Mouse (Mus musculus) myocyte (in vitro differentiated cells): ENCODE measurements around the gene Cdk18. TPM values are rescaled to one million over a fixed set of nuclear protein-coding genes. Genes with fewer than 3 reads are reported as not detected.

Source experiments
- H3K27me3 ChIP-seq: one replicate; pipeline ENCODE4 v1.6.1; 2011; ENCODE audit not compliant: control insufficient read depth, insufficient read depth, insufficient read length
- H3K36me3 ChIP-seq: one replicate; pipeline ENCODE4 v1.6.1; 2011; ENCODE audit not compliant: control insufficient read depth, insufficient read depth
- H3K4me2 ChIP-seq: one replicate; pipeline ENCODE4 v1.6.1; 2011; ENCODE audit warnings: low read depth, control low read depth
- H3K4me3 ChIP-seq: one replicate; pipeline ENCODE4 v1.5.1; 2011; ENCODE audit warnings: mild to moderate bottlenecking, control low read depth, moderate library complexity
- H3K79me2 ChIP-seq: one replicate; pipeline ENCODE4 v1.6.1; 2011; ENCODE audit not compliant: control insufficient read depth, insufficient read depth
- H3ac ChIP-seq: one replicate; pipeline ENCODE4 v1.6.1; 2011; ENCODE audit not compliant: control insufficient read depth, insufficient read length
- CEBPB ChIP-seq: IDR thresholded peaks from 2 replicates; pipeline ENCODE4 v1.6.1; 2011; ENCODE audit warnings: mild to moderate bottlenecking, moderate library complexity; ENCODE audit not compliant: poor library complexity, insufficient read depth, severe bottlenecking
- E2F4 ChIP-seq: IDR thresholded peaks from one replicate; pipeline ENCODE4 v1.6.1; 2011; ENCODE audit warnings: mild to moderate bottlenecking, control low read depth, moderate library complexity; ENCODE audit not compliant: insufficient read depth
- MAX ChIP-seq: IDR thresholded peaks from one replicate; pipeline ENCODE4 v1.6.1; 2011; ENCODE audit warnings: low read depth, mild to moderate bottlenecking, control low read depth
- MYOD1 ChIP-seq, 3 experiments: IDR thresholded peaks; one replicate each; pipeline ENCODE4 v1.6.1; 2011; ENCODE audit warnings: control low read depth in 2 of 3, low read depth in 2 of 3, mild to moderate bottlenecking in 2 of 3, moderate library complexity in 1 of 3; ENCODE audit not compliant: insufficient read length in 2 of 3, control insufficient read depth in 1 of 3
- MYOG ChIP-seq, 3 experiments: IDR thresholded peaks; one replicate each; pipeline ENCODE4 v1.6.1; 2011; ENCODE audit warnings: control low read depth in 2 of 3, low read depth in 2 of 3, mild to moderate bottlenecking in 2 of 3; ENCODE audit not compliant: insufficient read length in 2 of 3, control insufficient read depth in 1 of 3, insufficient read depth in 1 of 3
- POLR2A ChIP-seq: IDR thresholded peaks from one replicate; pipeline ENCODE4 v1.6.1; 2011; ENCODE audit warnings: low read depth, mild to moderate bottlenecking, control low read depth, moderate library complexity; ENCODE audit not compliant: insufficient read length
- POLR2AphosphoS2 ChIP-seq: IDR thresholded peaks from one replicate; pipeline ENCODE4 v1.6.1; 2011; ENCODE audit warnings: low read depth, control low read depth; ENCODE audit not compliant: insufficient read length
- REST ChIP-seq: IDR thresholded peaks from one replicate; pipeline ENCODE4 v1.6.1; 2011; ENCODE audit warnings: mild to moderate bottlenecking, control low read depth, moderate library complexity; ENCODE audit not compliant: insufficient read depth, insufficient read length
- SRF ChIP-seq: IDR thresholded peaks from one replicate; pipeline ENCODE4 v1.6.1; 2011; ENCODE audit warnings: low read depth; ENCODE audit not compliant: control insufficient read depth, insufficient read length
- TCF12 ChIP-seq: IDR thresholded peaks from one replicate; pipeline ENCODE4 v1.6.1; 2011; ENCODE audit warnings: mild to moderate bottlenecking, control low read depth; ENCODE audit not compliant: poor library complexity, insufficient read depth, severe bottlenecking
- TCF3 ChIP-seq: IDR thresholded peaks from one replicate; pipeline ENCODE4 v1.6.1; 2011; ENCODE audit warnings: low read depth, control low read depth; ENCODE audit not compliant: insufficient read length
- USF1 ChIP-seq: IDR thresholded peaks from one replicate; pipeline ENCODE4 v1.6.1; 2011; ENCODE audit warnings: low read depth, mild to moderate bottlenecking, control low read depth, moderate library complexity
- polyA plus RNA-seq: library from polyadenylated mRNA; unstranded; fragments of >200 nt; fragmentation: generic; extraction: Trizol; gene quantifications from one replicate; pipeline ENCODE4 v1.2.1, GENCODE M21; 2012; ENCODE audit warnings: missing spikeins

Gene Cdk18
- polyA plus RNA-seq, 1 experiment = 33.9 TPM

DNA sequence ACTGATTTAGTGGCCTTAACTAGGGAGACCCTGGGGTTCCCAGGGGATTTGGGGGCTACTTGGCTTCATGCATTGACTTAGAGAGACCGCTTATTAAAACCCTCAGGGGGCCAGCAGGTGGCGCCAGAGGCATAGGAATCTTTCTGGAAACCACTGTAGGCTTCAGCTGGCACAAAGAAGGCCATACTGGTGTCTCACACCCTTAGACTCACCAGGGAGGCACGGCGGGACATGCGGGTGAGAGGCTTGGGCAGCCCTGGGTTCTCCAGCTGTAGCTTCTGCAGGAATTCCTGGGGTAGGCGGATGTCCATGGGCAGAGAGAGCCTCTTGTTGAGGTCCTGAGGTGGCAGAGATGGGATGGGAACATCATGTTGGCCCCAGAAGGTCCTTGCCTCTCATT is 18.2 kb downstream of the Cdk18 start:
- Histone ChIP-seq H3K79me2 (peaks cover 15% of the 10 kb centered on the region), H3K4me2 (peak overlapping the region; percentile 1), H3K27me3 (no peaks in the 10 kb centered on the region), H3ac (no peak overlapping the region), H3K36me3 (peaks cover 18% of the 10 kb centered on the region), H3K4me3 (no peak overlapping the region)
- TF ChIP-seq MYOG (IDR thresholded peaks at IDR 0.05; ENCODE audit: control insufficient read depth in 1 of 3, insufficient read depth in 1 of 3, insufficient read length in 2 of 3, low read depth in 2 of 3) = peak in 1 of 3 experiments; percentile 88
- TF ChIP-seq MYOD1 (IDR thresholded peaks at IDR 0.05; ENCODE audit: control insufficient read depth in 1 of 3, insufficient read length in 2 of 3, low read depth in 2 of 3) = peak in 2 of 3 experiments; percentile 31 to 63
- TF ChIP-seq SRF = peak; percentile 57
- TF ChIP-seq POLR2A = no peak

DNA sequence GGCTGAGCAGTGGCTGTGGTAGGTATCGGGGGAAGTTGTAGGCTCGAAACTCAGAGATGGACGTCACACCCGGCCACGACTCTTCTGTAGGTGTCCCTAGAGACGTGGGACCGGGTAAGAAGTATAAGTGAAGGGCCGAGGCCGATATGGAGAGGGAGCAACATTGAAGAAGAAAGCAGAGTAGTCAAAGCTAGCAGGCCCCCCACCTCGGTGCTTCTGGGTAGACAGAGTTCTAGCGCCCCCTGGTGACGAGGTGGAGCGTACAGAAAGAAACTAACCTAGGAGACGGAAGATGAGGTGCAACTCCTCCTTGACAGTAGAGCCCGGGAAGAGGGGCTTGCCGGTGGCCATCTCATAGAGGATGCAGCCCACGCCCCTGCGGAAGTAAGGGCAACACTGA is 22.9 kb downstream of the Cdk18 start:
- Histone ChIP-seq H3K27me3 (no peaks in the 10 kb centered on the region), H3K36me3 (peaks cover 36% of the 10 kb centered on the region), H3K4me3 (no peak overlapping the region), H3ac (no peak overlapping the region), H3K4me2 (no peak overlapping the region), H3K79me2 (no peaks in the 10 kb centered on the region)
- TF ChIP-seq SRF (no peak), TCF3 (no peak), MYOG (IDR thresholded peaks at IDR 0.05; ENCODE audit: control insufficient read depth in 1 of 3, insufficient read depth in 1 of 3, insufficient read length in 2 of 3, low read depth in 2 of 3) (no peak), E2F4 (no peak), USF1 (no peak), MYOD1 (IDR thresholded peaks at IDR 0.05; ENCODE audit: control insufficient read depth in 1 of 3, insufficient read length in 2 of 3, low read depth in 2 of 3) (no peak), POLR2AphosphoS2 (no peak), POLR2A (no peak), MAX (no peak), TCF12 (no peak), CEBPB (no peak), REST (no peak)

DNA sequence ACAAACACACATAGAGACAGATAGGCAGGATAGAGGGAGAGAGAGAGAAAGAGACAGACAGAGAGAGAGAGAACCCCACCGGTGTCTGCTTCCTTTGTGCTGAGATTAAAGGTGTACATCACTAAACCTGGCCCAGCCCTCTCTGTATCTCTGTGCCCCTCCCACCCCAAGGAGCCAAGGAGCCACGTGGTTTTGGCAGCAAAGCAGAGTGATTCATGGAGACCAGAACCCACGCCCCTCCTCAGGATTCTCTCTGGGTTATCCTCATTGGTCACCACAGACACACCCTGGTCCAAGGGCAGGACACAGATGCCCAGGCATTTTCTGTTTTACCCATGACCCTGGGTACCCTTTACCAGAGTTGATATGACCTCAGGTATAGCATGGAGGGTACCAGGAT is 26.4 kb downstream of the Cdk18 start:
- H3K27me3 ChIP-seq = no peaks in the 10 kb centered on the region
- H3K4me3 ChIP-seq = no peak overlapping the region
- TF ChIP-seq USF1 = peak; percentile 25
- no peak for TF ChIP-seq SRF
- no peak for TF ChIP-seq TCF3
- no peak for TF ChIP-seq MYOD1 (IDR thresholded peaks at IDR 0.05; ENCODE audit: control insufficient read depth in 1 of 3, insufficient read length in 2 of 3, low read depth in 2 of 3)
- no peak for TF ChIP-seq MYOG (IDR thresholded peaks at IDR 0.05; ENCODE audit: control insufficient read depth in 1 of 3, insufficient read depth in 1 of 3, insufficient read length in 2 of 3, low read depth in 2 of 3)
- H3ac ChIP-seq = no peak overlapping the region
- no peak overlapping the region for H3K4me2 ChIP-seq
- peaks cover 26% of the 10 kb centered on the region for H3K36me3 ChIP-seq
- no peaks in the 10 kb centered on the region for H3K79me2 ChIP-seq

DNA sequence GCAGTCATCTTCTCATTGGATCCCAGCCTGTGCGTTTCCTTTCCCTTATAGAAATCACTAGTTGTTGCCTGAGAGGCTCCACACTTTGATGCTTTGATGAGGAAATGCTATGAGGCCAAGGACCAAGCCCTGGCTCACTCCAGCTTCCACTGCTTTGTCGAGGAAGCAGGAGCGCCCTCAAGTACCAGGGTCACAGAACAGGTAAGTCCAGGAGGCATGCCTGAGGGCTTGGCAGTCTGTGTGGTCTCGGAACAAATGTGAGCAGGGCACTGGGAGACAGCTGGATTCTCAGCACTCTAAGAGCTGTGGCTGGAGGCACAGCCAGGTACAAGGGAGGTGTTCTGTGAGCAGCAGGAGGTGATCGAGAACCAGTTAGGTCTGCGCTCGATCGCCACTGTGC is 27.1 kb downstream of the Cdk18 start:
- H3ac ChIP-seq = no peak overlapping the region
- H3K4me3 ChIP-seq = no peak overlapping the region
- no peaks in the 10 kb centered on the region for H3K27me3 ChIP-seq

DNA sequence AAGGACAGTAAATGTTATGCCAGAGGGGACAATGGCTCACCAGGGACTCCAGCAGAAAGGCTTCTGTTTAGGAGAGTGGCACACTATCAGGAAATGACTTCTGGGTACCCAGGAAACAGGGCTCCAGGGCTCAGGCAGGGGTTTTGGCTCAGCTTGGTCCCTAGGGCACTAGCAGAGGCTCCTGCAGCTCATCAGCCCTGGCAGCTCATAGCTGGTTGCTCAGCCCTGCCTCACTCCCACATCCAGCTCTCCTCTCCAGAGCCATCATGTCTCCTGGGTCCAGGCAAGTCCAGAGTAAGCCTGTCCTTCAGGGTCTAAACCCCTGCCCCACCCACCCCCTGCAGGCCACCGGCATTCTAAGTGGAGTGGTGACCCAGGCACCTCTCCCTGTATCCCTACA is 28.1 kb downstream of the Cdk18 start:
- peak; percentile 66 for TF ChIP-seq POLR2AphosphoS2
- no peak for TF ChIP-seq MAX
- H3K27me3 ChIP-seq = no peaks in the 10 kb centered on the region
- H3K4me3 ChIP-seq = no peak overlapping the region
- no peak overlapping the region for H3K4me2 ChIP-seq
- H3K79me2 ChIP-seq = no peaks in the 10 kb centered on the region
- H3ac ChIP-seq = no peak overlapping the region
- H3K36me3 ChIP-seq = peaks cover 19% of the 10 kb centered on the region

More for the DNA sequence above, 27.1 kb downstream of the Cdk18 start:
- H3K79me2 ChIP-seq = no peaks in the 10 kb centered on the region
- TF ChIP-seq MYOD1 (IDR thresholded peaks at IDR 0.05; ENCODE audit: control insufficient read depth in 1 of 3, insufficient read length in 2 of 3, low read depth in 2 of 3) (no peak), USF1 (no peak), TCF12 (no peak), CEBPB (no peak), E2F4 (no peak), REST (no peak)
- H3K4me2 ChIP-seq = no peak overlapping the region
- peaks cover 24% of the 10 kb centered on the region for H3K36me3 ChIP-seq

DNA sequence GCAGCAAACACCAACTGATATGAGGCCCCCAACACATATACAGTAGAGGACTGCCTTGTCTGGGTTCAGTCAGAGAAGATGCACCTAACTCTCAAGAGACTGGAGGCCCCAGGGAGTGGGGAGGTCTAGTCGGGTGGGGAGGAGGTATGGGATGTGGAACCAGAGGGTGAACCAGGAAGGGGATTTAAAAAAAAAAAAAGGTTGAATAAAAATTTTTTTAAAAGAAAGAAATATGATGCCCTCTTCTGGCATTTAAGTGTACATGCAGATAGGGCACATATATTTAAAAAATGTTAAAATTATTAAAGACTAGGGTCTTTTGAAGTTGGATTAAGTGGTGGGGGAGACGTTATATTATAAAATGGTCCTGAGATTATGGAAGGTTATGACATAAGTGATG is 30.1 kb downstream of the Cdk18 start:
- no peak for TF ChIP-seq TCF3
- no peak for TF ChIP-seq POLR2AphosphoS2
- no peak for TF ChIP-seq TCF12
- no peak for TF ChIP-seq MYOG (IDR thresholded peaks at IDR 0.05; ENCODE audit: control insufficient read depth in 1 of 3, insufficient read depth in 1 of 3, insufficient read length in 2 of 3, low read depth in 2 of 3)
- no peak for TF ChIP-seq MYOD1 (IDR thresholded peaks at IDR 0.05; ENCODE audit: control insufficient read depth in 1 of 3, insufficient read length in 2 of 3, low read depth in 2 of 3)
- no peak for TF ChIP-seq SRF
- no peak for TF ChIP-seq MAX
- TF ChIP-seq CEBPB = no peak
- TF ChIP-seq REST = no peak
- no peak for TF ChIP-seq USF1
- TF ChIP-seq POLR2A = no peak
- no peak for TF ChIP-seq E2F4
- Histone ChIP-seq H3K27me3 (no peaks in the 10 kb centered on the region), H3K36me3 (peaks cover 10% of the 10 kb centered on the region), H3K79me2 (no peaks in the 10 kb centered on the region), H3K4me3 (no peak overlapping the region), H3K4me2 (no peak overlapping the region), H3ac (no peak overlapping the region)
